Mouse (Mus musculus) MEL (cell line): ENCODE results near the gene Cic. TPM values are rescaled to one million over a fixed set of nuclear protein-coding genes. Genes with fewer than 3 reads are reported as not detected.

Experiments
- DNase-seq: peaks from one replicate; pipeline ENCODE4 v3.0.0; 2011; ENCODE audit warnings: low read depth, low spot score
- H3K27ac ChIP-seq: 2 replicates; pipeline ENCODE4 v1.5.1; 2012; ENCODE audit warnings: low read depth, mild to moderate bottlenecking, control low read depth, low read length, moderate library complexity; ENCODE audit not compliant: control insufficient read depth
- H3K27me3 ChIP-seq, 2 experiments: fragments of 150-350 bp in 1 of 2; sonication (generic) in 1 of 2; 2 replicates each; pipeline ENCODE4 v1.6.1; 2012; ENCODE audit warnings: low read length in 2 of 2, mild to moderate bottlenecking in 2 of 2, improper control_type of control experiment in 1 of 2, moderate library complexity in 1 of 2; ENCODE audit not compliant: insufficient read depth in 2 of 2, control insufficient read depth in 1 of 2
- H3K36me3 ChIP-seq, 2 experiments: 2 replicates each; pipeline ENCODE4 v1.6.1; 2012 to 2014; ENCODE audit warnings: low read length in 2 of 2, improper control_type of control experiment in 1 of 2, inconsistent platforms in 1 of 2, mild to moderate bottlenecking in 1 of 2; ENCODE audit not compliant: insufficient read depth in 2 of 2, control insufficient read depth in 1 of 2
- H3K4me1 ChIP-seq, 2 experiments: fragments of 150-350 bp in 1 of 2; sonication (generic) in 1 of 2; 2 replicates each; pipeline ENCODE4 v1.6.1; 2012; ENCODE audit warnings: low read length in 2 of 2, improper control_type of control experiment in 1 of 2, mild to moderate bottlenecking in 1 of 2; ENCODE audit not compliant: insufficient read depth in 2 of 2, control insufficient read depth in 1 of 2
- H3K4me3 ChIP-seq, 2 experiments: fragments of 150-350 bp in 1 of 2; sonication (generic) in 1 of 2; 2 replicates each; pipeline ENCODE4 v1.5.1; 2012; ENCODE audit warnings: low read depth in 2 of 2, low read length in 2 of 2, mild to moderate bottlenecking in 2 of 2, moderate library complexity in 2 of 2, control low read depth in 1 of 2, improper control_type of control experiment in 1 of 2; ENCODE audit not compliant: control insufficient read depth in 1 of 2, insufficient read depth in 1 of 2
- H3K79me2 ChIP-seq: 2 replicates; pipeline ENCODE4 v1.6.1; 2012; ENCODE audit warnings: mild to moderate bottlenecking, low read length, moderate library complexity; ENCODE audit not compliant: control insufficient read depth, poor library complexity, insufficient read depth
- H3K9ac ChIP-seq: 2 replicates; pipeline ENCODE4 v1.6.1; 2012; ENCODE audit warnings: low read depth, mild to moderate bottlenecking, control low read depth, low read length, moderate library complexity; ENCODE audit not compliant: control insufficient read depth, poor library complexity, severe bottlenecking
- H3K9me3 ChIP-seq: fragments of 150-350 bp; sonication (generic); replicated peaks from 2 replicates; pipeline ENCODE4 v1.6.1; 2012; ENCODE audit warnings: mild to moderate bottlenecking, low read length, improper control_type of control experiment, moderate library complexity; ENCODE audit not compliant: insufficient read depth
- BHLHE40 ChIP-seq: IDR thresholded peaks from 2 replicates; pipeline ENCODE4 v1.6.1; 2012; ENCODE audit warnings: low read depth, mild to moderate bottlenecking, inconsistent platforms, low read length, improper control_type of control experiment, borderline replicate concordance
- CHD1 ChIP-seq: IDR thresholded peaks from 2 replicates; pipeline ENCODE4 v1.6.1; 2012; ENCODE audit warnings: low read depth, mild to moderate bottlenecking, inconsistent platforms, low read length, improper control_type of control experiment
- CHD2 ChIP-seq: IDR thresholded peaks from 2 replicates; pipeline ENCODE4 v1.6.1; 2011; ENCODE audit warnings: low read length, improper control_type of control experiment
- CTCF ChIP-seq, 3 experiments: IDR thresholded peaks in 2 of 3; conservative IDR thresholded peaks in 1 of 3; 2 replicates each; pipeline ENCODE4 v1.5.1; 2011 to 2012; ENCODE audit warnings: low read length in 3 of 3, low read depth in 2 of 3, mild to moderate bottlenecking in 2 of 3, improper control_type of control experiment in 1 of 3, inconsistent platforms in 1 of 3, mixed read lengths in 1 of 3, moderate library complexity in 1 of 3; ENCODE audit not compliant: control insufficient read depth in 1 of 3, insufficient read depth in 1 of 3, poor library complexity in 1 of 3, severe bottlenecking in 1 of 3
- E2F4 ChIP-seq: IDR thresholded peaks from 2 replicates; pipeline ENCODE4 v1.6.1; 2011; ENCODE audit warnings: low read depth, low read length, improper control_type of control experiment, borderline replicate concordance
- ELF1 ChIP-seq: IDR thresholded peaks from 2 replicates; pipeline ENCODE4 v1.6.1; 2014; ENCODE audit warnings: low read depth, mild to moderate bottlenecking, inconsistent platforms, low read length, improper control_type of control experiment, moderate library complexity
- EP300 ChIP-seq, 2 experiments: IDR thresholded peaks; 2 replicates each; pipeline ENCODE4 v1.6.1; 2011; ENCODE audit warnings: improper control_type of control experiment in 2 of 2, low read length in 2 of 2, low read depth in 1 of 2, mild to moderate bottlenecking in 1 of 2
- ETS1 ChIP-seq: IDR thresholded peaks from 2 replicates; pipeline ENCODE4 v1.6.1; 2012; ENCODE audit warnings: low read depth, mild to moderate bottlenecking, inconsistent platforms, low read length, improper control_type of control experiment, moderate library complexity
- GABPA ChIP-seq: IDR thresholded peaks from 2 replicates; pipeline ENCODE4 v1.6.1; 2012; ENCODE audit warnings: low read depth, mild to moderate bottlenecking, inconsistent platforms, low read length, improper control_type of control experiment, moderate library complexity
- GATA1 ChIP-seq: IDR thresholded peaks from 2 replicates; pipeline ENCODE4 v1.6.1; 2011; ENCODE audit warnings: low read depth, low read length, improper control_type of control experiment
- JUND ChIP-seq: IDR thresholded peaks from 2 replicates; pipeline ENCODE4 v1.6.1; 2011; ENCODE audit warnings: low read depth, mild to moderate bottlenecking, improper control_type of control experiment, low read length
- KAT2A ChIP-seq: conservative IDR thresholded peaks from 2 replicates; pipeline ENCODE4 v1.6.1; 2012; ENCODE audit warnings: low read depth, low read length, improper control_type of control experiment, inconsistent platforms
- MAX ChIP-seq: IDR thresholded peaks from 2 replicates; pipeline ENCODE4 v1.6.1; 2011; ENCODE audit warnings: low read length, improper control_type of control experiment
- MAZ ChIP-seq: IDR thresholded peaks from 2 replicates; pipeline ENCODE4 v1.6.1; 2012; ENCODE audit warnings: low read depth, mild to moderate bottlenecking, inconsistent platforms, low read length, improper control_type of control experiment
- MXI1 ChIP-seq: IDR thresholded peaks from 2 replicates; pipeline ENCODE4 v1.6.1; 2011; ENCODE audit warnings: mild to moderate bottlenecking, low read depth, low read length, improper control_type of control experiment
- MYC ChIP-seq: IDR thresholded peaks from 2 replicates; pipeline ENCODE4 v1.6.1; 2011; ENCODE audit warnings: low read depth, mild to moderate bottlenecking, low read length, improper control_type of control experiment, moderate library complexity
- NELFE ChIP-seq: IDR thresholded peaks from 2 replicates; pipeline ENCODE4 v1.6.1; 2011; ENCODE audit warnings: low read depth, low read length, improper control_type of control experiment
- NRF1 ChIP-seq: IDR thresholded peaks from 2 replicates; pipeline ENCODE4 v1.6.1; 2014; ENCODE audit warnings: low read depth, mild to moderate bottlenecking, inconsistent platforms, low read length, improper control_type of control experiment, moderate library complexity; ENCODE audit not compliant: poor library complexity, insufficient read depth, severe bottlenecking
- POLR2A ChIP-seq, 2 experiments: IDR thresholded peaks; 2 replicates each; pipeline ENCODE4 v1.6.1; 2011 to 2012; ENCODE audit warnings: low read length in 2 of 2, mild to moderate bottlenecking in 2 of 2, control low read depth in 1 of 2, improper control_type of control experiment in 1 of 2, low read depth in 1 of 2, moderate library complexity in 1 of 2; ENCODE audit not compliant: control insufficient read depth in 1 of 2, insufficient read depth in 1 of 2, poor library complexity in 1 of 2
- POLR2AphosphoS2 ChIP-seq: IDR thresholded peaks from 2 replicates; pipeline ENCODE4 v1.6.1; 2011; ENCODE audit warnings: low read length, improper control_type of control experiment
- POLR2AphosphoS5 ChIP-seq: IDR thresholded peaks from 2 replicates; pipeline ENCODE4 v1.6.1; 2012; ENCODE audit warnings: low read depth, borderline replicate concordance, mild to moderate bottlenecking, inconsistent platforms, low read length, moderate library complexity, mixed read lengths
- RAD21 ChIP-seq: IDR thresholded peaks from 2 replicates; pipeline ENCODE4 v1.6.1; 2011; ENCODE audit warnings: mild to moderate bottlenecking, low read depth, low read length, improper control_type of control experiment
- RCOR1 ChIP-seq: IDR thresholded peaks from 2 replicates; pipeline ENCODE4 v1.6.1; 2012; ENCODE audit warnings: low read depth, mild to moderate bottlenecking, inconsistent platforms, low read length, improper control_type of control experiment
- SIN3A ChIP-seq: IDR thresholded peaks from 2 replicates; pipeline ENCODE4 v1.6.1; 2012; ENCODE audit warnings: low read length, improper control_type of control experiment, inconsistent platforms
- SMC3 ChIP-seq: IDR thresholded peaks from 2 replicates; pipeline ENCODE4 v1.6.1; 2011; ENCODE audit warnings: low read depth, low read length, improper control_type of control experiment
- TAL1 ChIP-seq: IDR thresholded peaks from 2 replicates; pipeline ENCODE4 v1.6.1; 2012; ENCODE audit warnings: mild to moderate bottlenecking, inconsistent platforms, low read length, moderate library complexity, mixed read lengths
- TBP ChIP-seq: IDR thresholded peaks from 2 replicates; pipeline ENCODE4 v1.8.0; 2011; ENCODE audit warnings: low read depth, low read length, improper control_type of control experiment
- TCF12 ChIP-seq: IDR thresholded peaks from 2 replicates; pipeline ENCODE4 v1.6.1; 2014; ENCODE audit warnings: low read depth, mild to moderate bottlenecking, inconsistent platforms, low read length, improper control_type of control experiment, moderate library complexity
- UBTF ChIP-seq: IDR thresholded peaks from 2 replicates; pipeline ENCODE4 v1.6.1; 2012; ENCODE audit warnings: low read depth, mild to moderate bottlenecking, inconsistent platforms, low read length, improper control_type of control experiment, moderate library complexity, borderline replicate concordance; ENCODE audit not compliant: insufficient read depth
- ZC3H11A ChIP-seq: IDR thresholded peaks from 2 replicates; pipeline ENCODE4 v1.6.1; 2012; ENCODE audit warnings: low read depth, mild to moderate bottlenecking, inconsistent platforms, low read length, improper control_type of control experiment
- ZMIZ1 ChIP-seq: IDR thresholded peaks from 2 replicates; pipeline ENCODE4 v1.6.1; 2012; ENCODE audit warnings: low read depth, mild to moderate bottlenecking, inconsistent platforms, low read length, improper control_type of control experiment, moderate library complexity
- ZNF384 ChIP-seq: IDR thresholded peaks from 2 replicates; pipeline ENCODE4 v1.6.1; 2012; ENCODE audit warnings: low read depth, mild to moderate bottlenecking, inconsistent platforms, low read length, improper control_type of control experiment
- polyA plus RNA-seq, 2 experiments: library from polyadenylated mRNA; stranded (reverse) in 1 of 2; unstranded in 1 of 2; fragments of >175 nt in 1 of 2; fragments of >200 nt in 1 of 2; gene quantifications; 2 replicates each; pipeline versions ENCODE4 v1.2.1 to v1.2.4; 2012; ENCODE audit warnings: low replicate concordance in 2 of 2, low read depth in 1 of 2; ENCODE audit not compliant: insufficient read length in 2 of 2, insufficient read depth in 1 of 2, missing spikeins in 1 of 2
- total RNA-seq: library from RNA; depleted of rRNA; stranded (reverse); fragments of 300-350 nt; gene quantifications from 2 replicates; pipeline ENCODE4 v1.2.3, GENCODE M21; 2012

Gene Cic
- total and polyA plus RNA-seq, 3 experiments: 56.6 to 157 (median 157) TPM

GRCm38 (mm10) chr7:25316532-25317445 lies 49.3 kb downstream of the Cic start, which contains the start of gene Megf8 (continued):
- TF ChIP-seq POLR2AphosphoS5: no peak
- peak; percentile 11 for TF ChIP-seq MXI1
- TF ChIP-seq ELF1: peak; percentile 93
- 0 out of 2 replicates have a peak, but pooled peaks have one; percentile 53 for TF ChIP-seq UBTF

GRCm38 (mm10) chr7:25317446-25317999 lies 50.0 kb downstream of the Cic start:
- Histone ChIP-seq H3K79me2 (peaks cover 7% of the 10 kb centered on the region), H3K9ac (peak overlapping the region; percentile 78), H3K27ac (peak overlapping the region; percentile 21), H3K36me3 (peaks cover 0 to 3% of the 10 kb centered on the region in 2 experiments; a peak in 2 of 4 replicates), H3K27me3 (peaks cover 0 to 2% of the 10 kb centered on the region in 2 experiments; a peak in 2 of 4 replicates), H3K4me1 (peaks cover 0 to 10% of the 10 kb centered on the region in 2 experiments; a peak in 2 of 4 replicates), H3K9me3 (no peaks in the 10 kb centered on the region), H3K4me3 (peak overlapping the region; percentile 72 to 88)
- DNase-seq: peak; percentile 61
- TF ChIP-seq RCOR1 (no peak), CHD2 (no peak), ZC3H11A (no peak), UBTF (no peak), ETS1 (0 out of 2 replicates have a peak, but pooled peaks have one; percentile 9), ELF1 (no peak), POLR2AphosphoS5 (no peak), POLR2AphosphoS2 (no peak), GATA1 (no peak), POLR2A (IDR thresholded peaks at IDR 0.05; ENCODE audit: control insufficient read depth in 1 of 2, insufficient read depth in 1 of 2, low read depth in 1 of 2, low read length in 2 of 2, poor library complexity in 1 of 2) (no peak), CHD1 (no peak), MXI1 (peak; percentile 36; the same call in 1 of the 2 replicates), MAX (peak; percentile 38; the same call in 1 of the 2 replicates), EP300 (IDR thresholded peaks at IDR 0.05; ENCODE audit: low read depth in 1 of 2, low read length in 2 of 2) (no peak), CTCF (IDR thresholded peaks at IDR 0.05 in 2 of 3, conservative IDR thresholded peaks at IDR 0.05 in 1 of 3; ENCODE audit: control insufficient read depth in 1 of 3, insufficient read depth in 1 of 3, low read depth in 2 of 3, low read length in 3 of 3, poor library complexity in 1 of 3, severe bottlenecking in 1 of 3) (no peak), TBP (0 out of 2 replicates have a peak, but pooled peaks have one; percentile 12), TCF12 (0 out of 2 replicates have a peak, but pooled peaks have one; percentile 4), MYC (no peak), KAT2A (no peak; the same call in 1 of the 2 replicates), TAL1 (no peak), SMC3 (no peak), ZNF384 (no peak), E2F4 (no peak), BHLHE40 (no peak), NELFE (no peak; the same call in 1 of the 2 replicates), MAZ (0 out of 2 replicates have a peak, but pooled peaks have one; percentile 23), RAD21 (no peak), GABPA (no peak), NRF1 (no peak), JUND (no peak), ZMIZ1 (no peak; the same call in 1 of the 2 replicates), SIN3A (peak; percentile 4; the same call in 1 of the 2 replicates)
